In the genomic region with DNA sequence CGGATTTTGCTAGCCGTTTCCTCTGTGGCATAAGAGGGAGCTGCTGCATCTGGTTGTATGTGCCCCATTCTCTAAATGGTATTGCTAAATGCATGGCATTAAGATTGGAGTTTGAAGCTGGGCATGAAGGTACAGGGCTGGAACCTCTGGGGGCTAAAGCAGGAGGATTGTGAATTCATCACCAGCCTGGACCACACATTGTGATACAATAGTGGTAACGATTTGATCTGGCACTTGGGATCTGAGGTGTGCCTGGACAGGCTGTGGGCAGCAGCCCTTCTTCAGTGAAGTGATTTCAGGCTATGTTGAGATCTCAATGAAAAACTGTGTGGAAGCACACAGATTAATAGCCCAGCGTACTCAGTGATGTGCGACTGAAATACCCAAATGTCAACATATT, we compare ENCODE assay signal across 23 mouse cellular contexts. TPM values are rescaled to one million over a fixed set of nuclear protein-coding genes. Genes with fewer than 3 reads are reported as not detected.
A peak's percentile ranks its signal among the peaks of the same experiment; 100 is the strongest.
DNase-seq lines count a peak whose midpoint lies in the region; ATAC-seq and TF ChIP-seq lines count a peak whose summit lies in the region.
"Had no signal": no experiment of that assay in that cellular context is flagged by ENCODE, and none has a peak within 500 bp of the region (broad histone marks: within the 10 kb centered on the region; RNA-seq: fewer than 3 reads in every experiment).

No protein-coding gene starts in this region.

- 0 out of 2 replicates have a peak overlapping the region, but pooled peaks have one; percentile 9 for H3K9ac ChIP-seq in neural tube, embryonic 13.5 days
- no peak overlapping the region for H3K9ac ChIP-seq in neural tube, embryonic 15.5 days (replicated peaks)
- H3K9ac ChIP-seq: forebrain, embryonic 12.5 days; forebrain, postnatal 0 days; limb, embryonic 13.5 days; lung, embryonic 15.5 days; midbrain, embryonic 12.5 days had no signal

- H3K27ac ChIP-seq in gastrocnemius, adult 2 months, result peak overlapping the region; percentile 95
- peak overlapping the region; percentile 81 for H3K27ac ChIP-seq in layer of hippocampus, adult 2 months
- H3K27ac ChIP-seq in neural tube, embryonic 13.5 days (replicated peaks), result no peak overlapping the region
- H3K27ac ChIP-seq in neural tube, embryonic 15.5 days (replicated peaks), result no peak overlapping the region
- H3K27ac ChIP-seq: forebrain, embryonic 12.5 days; hindbrain, embryonic 13.5 days; limb, embryonic 13.5 days; lung, embryonic 15.5 days; midbrain, embryonic 12.5 days had no signal

- DNase-seq in gastrocnemius, adult 2 months, result no peak
- DNase-seq in gastrocnemius, adult 8-10 months (ENCODE audit: low spot score in 2 of 2), result no peak
- DNase-seq in layer of hippocampus, adult 2 months (ENCODE audit: low spot score in 2 of 2), result no peak
- no peak for DNase-seq in layer of hippocampus, adult 8-10 months (ENCODE audit: low spot score in 2 of 2)
- no peak for DNase-seq in thymus, postnatal 25 days
- DNase-seq: forebrain, postnatal 0 days; gastrocnemius, postnatal 25 days; heart, postnatal 36 days; kidney, adult 9 months; kidney, postnatal 10 days; thymus, adult 2 months; thymus, postnatal 4 days had no signal

- H3K36me3 ChIP-seq in neural tube, embryonic 13.5 days, result 0 out of 2 replicates have a peak, but pooled peaks cover 7% of the 10 kb centered on the region
- H3K36me3 ChIP-seq in neural tube, embryonic 15.5 days, result no peaks in the 10 kb centered on the region
- H3K36me3 ChIP-seq: forebrain, embryonic 12.5 days; hindbrain, embryonic 13.5 days; limb, embryonic 13.5 days; lung, embryonic 15.5 days; midbrain, embryonic 12.5 days had no signal

- H3K9me3 ChIP-seq in neural tube, embryonic 13.5 days, result no peaks in the 10 kb centered on the region
- H3K9me3 ChIP-seq in neural tube, embryonic 15.5 days (replicated peaks), result no peaks in the 10 kb centered on the region
- H3K9me3 ChIP-seq: forebrain, embryonic 12.5 days; hindbrain, embryonic 13.5 days; limb, embryonic 13.5 days; lung, embryonic 15.5 days; midbrain, embryonic 12.5 days had no signal

- TF ChIP-seq CTCF in gastrocnemius, adult 2 months (IDR thresholded peaks at IDR 0.05), result no peak
- no peak for TF ChIP-seq CTCF in layer of hippocampus, adult 2 months (conservative IDR thresholded peaks at IDR 0.05)

- peak overlapping the region; percentile 70; the same call in 1 of the 2 replicates for H3K4me3 ChIP-seq in gastrocnemius, adult 2 months
- H3K4me3 ChIP-seq in layer of hippocampus, adult 2 months, result peak overlapping the region; percentile 65
- H3K4me3 ChIP-seq in neural tube, embryonic 13.5 days, result no peak overlapping the region
- H3K4me3 ChIP-seq in neural tube, embryonic 15.5 days (replicated peaks), result no peak overlapping the region
- H3K4me3 ChIP-seq: erythroblast, embryonic 14.5 days; forebrain, embryonic 12.5 days; hindbrain, embryonic 13.5 days; limb, embryonic 13.5 days; lung, embryonic 15.5 days; midbrain, embryonic 12.5 days had no signal

- ATAC-seq in neural tube, embryonic 13.5 days (ENCODE audit: low read depth), result no peak
- ATAC-seq in neural tube, embryonic 15.5 days (ENCODE audit: low FRiP score), result no peak
- ATAC-seq: CD4-positive, CD25-positive, alpha-beta regulatory T cell, adult 4 months; forebrain, postnatal 0 days; intestine, postnatal 0 days had no signal

- no peak overlapping the region for H3K4me2 ChIP-seq in neural tube, embryonic 13.5 days
- H3K4me2 ChIP-seq in neural tube, embryonic 15.5 days, result no peak overlapping the region
- H3K4me2 ChIP-seq: forebrain, embryonic 12.5 days; limb, embryonic 13.5 days; liver, embryonic 11.5 days; lung, embryonic 15.5 days; midbrain, embryonic 12.5 days had no signal

- H3K4me1 ChIP-seq in neural tube, embryonic 13.5 days (replicated peaks), result peaks cover 59% of the 10 kb centered on the region
- H3K4me1 ChIP-seq in neural tube, embryonic 15.5 days, result peaks cover 49% of the 10 kb centered on the region

- 76% methylated on average over 5 of the region's 5 CpGs for WGBS in neural tube, embryonic 13.5 days
- WGBS in neural tube, embryonic 15.5 days, result 73% methylated on average over 5 of the region's 5 CpGs

- H3K27me3 ChIP-seq in neural tube, embryonic 13.5 days, result no peaks in the 10 kb centered on the region
- H3K27me3 ChIP-seq in neural tube, embryonic 15.5 days (replicated peaks), result no peaks in the 10 kb centered on the region
- H3K27me3 ChIP-seq: forebrain, embryonic 12.5 days; hindbrain, embryonic 13.5 days; limb, embryonic 13.5 days; lung, embryonic 15.5 days; midbrain, embryonic 12.5 days had no signal

- intact Hi-C loops in gastrocnemius, adult 2 months (cut with DNase I), result no loop called here

RNA-seq across cellular contexts. Expression of gene Fam214a, which starts 26.7 kb away (rescaled TPM):
- 10 to 100 TPM; 21.0 to 29.4 TPM for total RNA-seq in gastrocnemius, adult 2 months (2021)
- 10 to 100 TPM; 19.4 to 35.5 (median 24.3) TPM for total RNA-seq in gastrocnemius, adult 8-10 months (2022)
- total RNA-seq in layer of hippocampus, adult 2 months (2021), result 10 to 100 TPM; 47.5 to 52.1 TPM
- 10 to 100 TPM; 41.4 to 54.5 (median 46.0) TPM for total RNA-seq in layer of hippocampus, adult 8-10 months (2022)
- polyA plus RNA-seq in neural tube, embryonic 13.5 days (2015; fragmentation: Nextera tagmentation; extraction: Ambion mirVana), result 24.8 and 27.0 TPM in 2 replicates
- polyA plus RNA-seq in neural tube, embryonic 15.5 days (2015; fragmentation: Nextera tagmentation; extraction: Ambion mirVana), result 17.3 and 19.2 TPM in 2 replicates
- polyA plus RNA-seq: erythroblast, embryonic 14.5 days had no signal

RNA-seq across cellular contexts. Expression of gene Arpp19, which starts 58.0 kb away (rescaled TPM):
- total RNA-seq in gastrocnemius, adult 2 months (2021), result 100 to 1,000 TPM; 125 to 160 TPM
- total RNA-seq in gastrocnemius, adult 8-10 months (2022), result 100 to 1,000 TPM; 114 to 163 (median 138) TPM
- 100 to 1,000 TPM; 163 to 170 TPM for total RNA-seq in layer of hippocampus, adult 2 months (2021)
- total RNA-seq in layer of hippocampus, adult 8-10 months (2022), result 100 to 1,000 TPM; 138 to 178 (median 156) TPM
- 228 and 239 TPM in 2 replicates for polyA plus RNA-seq in neural tube, embryonic 13.5 days (2015; fragmentation: Nextera tagmentation; extraction: Ambion mirVana)
- 202 and 222 TPM in 2 replicates for polyA plus RNA-seq in neural tube, embryonic 15.5 days (2015; fragmentation: Nextera tagmentation; extraction: Ambion mirVana)

Comparison
In these comparisons a context has a peak if more than half of its experiments do, and no peak if none do; other contexts are left out.
1. H3K27ac ChIP-seq: peak in gastrocnemius, adult 2 months (single experiment) and layer of hippocampus, adult 2 months (single experiment); none in neural tube, embryonic 13.5 days (single experiment) and neural tube, embryonic 15.5 days (single experiment).
2. H3K4me3 ChIP-seq: peak in gastrocnemius, adult 2 months (single experiment) and layer of hippocampus, adult 2 months (single experiment); none in neural tube, embryonic 13.5 days (single experiment) and neural tube, embryonic 15.5 days (single experiment).